Mouse (Mus musculus): ENCODE measurements around the gene Cyb5r3. TPM values are rescaled to one million over a fixed set of nuclear protein-coding genes. Genes with fewer than 3 reads are reported as not detected.

Gene Cyb5r3
- total RNA-seq (2014; rRNA removed) (93.8 and 99.2 TPM in 2 replicates), polyA plus RNA-seq (2015; fragmentation: Nextera tagmentation; extraction: Ambion mirVana) (117 and 136 TPM in 2 replicates)

GRCm38 (mm10) chr15:83172492-83173429, at the start of gene Cyb5r3:
Gene Cyb5r3 (minus strand): TSS chr15:83172592.
- peak within 1 kb of the TSS; percentile 85 for H3K27ac ChIP-seq
- H3K4me1 ChIP-seq (ENCODE audit: insufficient read depth, low read length) = 0 out of 2 replicates have a peak, but pooled peaks cover 11% of the 10 kb centered on the region
- peak; percentile 37 for DNase-seq (ENCODE audit: low spot score)
- H3K4me3 ChIP-seq (ENCODE audit: low read length) = peak within 1 kb of the TSS; percentile 86
- ATAC-seq = peak; percentile 16
- peak within 1 kb of the TSS; percentile 82 for H3K9ac ChIP-seq (replicated peaks; ENCODE audit: low read length)
- no peaks in the 10 kb centered on the region for H3K9me3 ChIP-seq (ENCODE audit: low read length)
- H3K4me2 ChIP-seq (ENCODE audit: low read depth, low read length) = peak within 1 kb of the TSS; percentile 93
- TF ChIP-seq CTCF (IDR thresholded peaks at IDR 0.05; ENCODE audit: low read depth) = peak; percentile 4; the same call in 1 of the 2 replicates
- 34% methylated on average over 28 of the region's 28 CpGs for WGBS
- no peaks in the 10 kb centered on the region for H3K27me3 ChIP-seq (ENCODE audit: insufficient read depth, low read length)
- no peaks in the 10 kb centered on the region for H3K36me3 ChIP-seq (ENCODE audit: insufficient read depth, low read length)

DNA sequence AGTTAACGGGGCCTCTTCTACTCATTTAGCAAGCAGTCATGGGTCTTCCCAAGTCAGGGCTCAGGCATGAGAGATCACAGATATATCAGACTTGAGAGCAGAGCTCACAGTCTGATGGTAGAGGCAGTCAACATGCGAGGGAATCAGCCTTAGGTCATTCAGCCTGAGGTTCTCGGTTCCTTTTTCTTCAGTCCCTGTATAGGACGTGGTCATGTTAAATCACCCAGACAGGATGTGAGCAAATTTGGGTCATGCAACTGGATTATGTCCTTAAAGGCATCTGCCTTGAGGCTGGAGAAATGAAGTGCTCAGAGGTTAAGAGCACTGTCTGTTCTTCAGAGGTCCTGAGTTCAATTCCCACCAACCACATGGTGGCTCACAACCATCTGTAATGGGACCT, 49.3 kb upstream of the Cyb5r3 start:
- H3K36me3 ChIP-seq (ENCODE audit: insufficient read depth, low read length) = no peaks in the 10 kb centered on the region
- no peak for ATAC-seq
- no peak overlapping the region for H3K27ac ChIP-seq
- TF ChIP-seq CTCF (IDR thresholded peaks at IDR 0.05; ENCODE audit: low read depth) = no peak
- no peak overlapping the region for H3K9ac ChIP-seq (replicated peaks; ENCODE audit: low read length)
- no peak for DNase-seq (ENCODE audit: low spot score)
- H3K4me3 ChIP-seq (ENCODE audit: low read length) = no peak overlapping the region
- WGBS = 86% methylated on average over 4 of the region's 4 CpGs
- no peaks in the 10 kb centered on the region for H3K9me3 ChIP-seq (ENCODE audit: low read length)
- peaks cover 15% of the 10 kb centered on the region for H3K4me1 ChIP-seq (ENCODE audit: insufficient read depth, low read length)
- H3K4me2 ChIP-seq (ENCODE audit: low read depth, low read length) = no peak overlapping the region
- no peaks in the 10 kb centered on the region for H3K27me3 ChIP-seq (ENCODE audit: insufficient read depth, low read length)

- no peak overlapping the region for H3K4me2 ChIP-seq (ENCODE audit: low read depth, low read length)
- DNase-seq (ENCODE audit: low spot score) (no peak), ATAC-seq (no peak)
- WGBS = 58% methylated on average over 9 of the region's 9 CpGs
- H3K27me3 ChIP-seq (ENCODE audit: insufficient read depth, low read length) = no peaks in the 10 kb centered on the region
- peaks cover 15% of the 10 kb centered on the region for H3K4me1 ChIP-seq (ENCODE audit: insufficient read depth, low read length)
- H3K9ac ChIP-seq (replicated peaks; ENCODE audit: low read length) = no peak overlapping the region
- H3K9me3 ChIP-seq (ENCODE audit: low read length) = no peaks in the 10 kb centered on the region
- no peak overlapping the region for H3K4me3 ChIP-seq (ENCODE audit: low read length)
- H3K36me3 ChIP-seq (ENCODE audit: insufficient read depth, low read length) = no peaks in the 10 kb centered on the region
- no peak overlapping the region; the same call in 1 of the 2 replicates for H3K27ac ChIP-seq
- no peak for TF ChIP-seq CTCF (IDR thresholded peaks at IDR 0.05; ENCODE audit: low read depth)
Observed at GRCm38 (mm10) chr15:83220368-83221013, 48.1 kb upstream of the Cyb5r3 start.

- no peak for TF ChIP-seq CTCF (IDR thresholded peaks at IDR 0.05; ENCODE audit: low read depth)
- Histone ChIP-seq H3K27ac (peak overlapping the region; percentile 48; the same call in 1 of the 2 replicates), H3K27me3 (ENCODE audit: insufficient read depth, low read length) (no peaks in the 10 kb centered on the region), H3K9me3 (ENCODE audit: low read length) (no peaks in the 10 kb centered on the region), H3K4me1 (ENCODE audit: insufficient read depth, low read length) (no peaks in the 10 kb centered on the region), H3K36me3 (ENCODE audit: insufficient read depth, low read length) (no peaks in the 10 kb centered on the region), H3K4me2 (ENCODE audit: low read depth, low read length) (no peak overlapping the region), H3K9ac (replicated peaks; ENCODE audit: low read length) (no peak overlapping the region), H3K4me3 (ENCODE audit: low read length) (no peak overlapping the region)
- 25% methylated on average over 5 of the region's 5 CpGs for WGBS
- peak; percentile 60 for DNase-seq (ENCODE audit: low spot score)
- peak; percentile 24; the same call in 1 of the 2 replicates for ATAC-seq
Observed at GRCm38 (mm10) chr15:83215322-83216216, 43.2 kb upstream of the Cyb5r3 start.

DNA sequence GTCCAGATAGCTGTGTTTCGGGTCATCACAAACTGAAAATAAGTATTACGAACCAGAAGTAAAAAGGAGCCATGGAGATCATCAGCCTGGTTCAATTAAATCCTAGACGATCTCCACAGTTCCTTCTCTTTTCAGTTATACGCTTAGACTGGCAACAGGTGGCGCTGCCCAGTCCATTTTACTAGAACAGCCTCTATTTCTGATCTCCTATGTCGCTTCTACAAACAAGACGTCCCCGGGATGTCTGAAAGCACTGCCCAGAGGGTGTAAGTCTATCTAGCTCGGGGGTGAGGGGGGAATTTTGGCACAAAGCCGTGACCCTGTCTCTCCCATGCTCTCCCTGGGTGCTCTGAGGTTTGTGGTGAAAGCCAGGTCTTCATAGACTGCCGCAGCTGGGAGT, 37.8 kb upstream of the Cyb5r3 start:
- no peaks in the 10 kb centered on the region for H3K9me3 ChIP-seq (ENCODE audit: low read length)
- H3K27me3 ChIP-seq (ENCODE audit: insufficient read depth, low read length) = no peaks in the 10 kb centered on the region
- peak overlapping the region; percentile 35 for H3K9ac ChIP-seq (replicated peaks; ENCODE audit: low read length)
- 20% methylated on average over 11 of the region's 11 CpGs for WGBS
- peak overlapping the region; percentile 55 for H3K4me2 ChIP-seq (ENCODE audit: low read depth, low read length)
- H3K36me3 ChIP-seq (ENCODE audit: insufficient read depth, low read length) = no peaks in the 10 kb centered on the region
- H3K27ac ChIP-seq = peak overlapping the region; percentile 63; the same call in 1 of the 2 replicates
- H3K4me3 ChIP-seq (ENCODE audit: low read length) = peak overlapping the region; percentile 28
- peak; percentile 75 for TF ChIP-seq CTCF (IDR thresholded peaks at IDR 0.05; ENCODE audit: low read depth)
- DNase-seq (ENCODE audit: low spot score) = peak; percentile 88
- no peaks in the 10 kb centered on the region for H3K4me1 ChIP-seq (ENCODE audit: insufficient read depth, low read length)
- peak; percentile 55 for ATAC-seq

GRCm38 (mm10) chr15:83209719-83210118, 37.3 kb upstream of the Cyb5r3 start:
- Histone ChIP-seq H3K27ac (peak overlapping the region; percentile 63; the same call in 1 of the 2 replicates), H3K4me1 (ENCODE audit: insufficient read depth, low read length) (no peaks in the 10 kb centered on the region; the same call in 1 of the 2 replicates), H3K4me3 (ENCODE audit: low read length) (peak overlapping the region; percentile 28), H3K4me2 (ENCODE audit: low read depth, low read length) (peak overlapping the region; percentile 55), H3K36me3 (ENCODE audit: insufficient read depth, low read length) (no peaks in the 10 kb centered on the region), H3K9me3 (ENCODE audit: low read length) (no peaks in the 10 kb centered on the region), H3K27me3 (ENCODE audit: insufficient read depth, low read length) (no peaks in the 10 kb centered on the region), H3K9ac (replicated peaks; ENCODE audit: low read length) (peak overlapping the region; percentile 35)
- DNase-seq (ENCODE audit: low spot score) (no peak), ATAC-seq (peak; percentile 8; the same call in 1 of the 2 replicates)
- TF ChIP-seq CTCF (IDR thresholded peaks at IDR 0.05; ENCODE audit: low read depth) = no peak
- WGBS = 19% methylated on average over 10 of the region's 10 CpGs

Data from hindbrain, postnatal 0 days (tissue).